Mouse (Mus musculus): ENCODE results near the gene Echdc2.
"Not testable (repeated sequence)": the region's sequence is repeated elsewhere in the genome, so short reads cannot be mapped to it uniquely, and the experiment has no call there.

Echdc2 gene

GRCm38 (mm10) chr4:108165152-108165895, at the start of gene Echdc2:
Gene Echdc2 (plus strand): TSS chr4:108165437.
- DNase-seq = peak; percentile 45

DNA sequence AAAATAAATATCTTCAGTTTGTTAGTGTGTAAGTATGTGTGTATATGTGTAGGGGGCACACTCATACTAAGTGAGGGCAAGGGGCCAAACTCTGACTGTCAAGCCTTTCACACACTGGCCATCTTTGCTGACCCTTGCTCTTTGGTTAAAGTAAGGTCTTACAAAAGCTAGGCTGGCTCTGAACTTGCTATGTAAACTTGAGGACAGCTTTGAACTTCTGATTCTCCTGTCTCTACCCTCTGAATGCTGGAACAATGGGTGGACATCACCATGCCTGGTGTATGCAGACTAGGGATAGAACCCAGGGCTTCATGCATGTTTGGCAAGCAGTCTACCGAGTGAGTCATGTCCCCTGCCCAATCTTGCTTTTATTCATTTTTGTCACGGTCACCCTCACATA, 48.8 kb upstream of the Echdc2 start:
- no peak for DNase-seq

DNA sequence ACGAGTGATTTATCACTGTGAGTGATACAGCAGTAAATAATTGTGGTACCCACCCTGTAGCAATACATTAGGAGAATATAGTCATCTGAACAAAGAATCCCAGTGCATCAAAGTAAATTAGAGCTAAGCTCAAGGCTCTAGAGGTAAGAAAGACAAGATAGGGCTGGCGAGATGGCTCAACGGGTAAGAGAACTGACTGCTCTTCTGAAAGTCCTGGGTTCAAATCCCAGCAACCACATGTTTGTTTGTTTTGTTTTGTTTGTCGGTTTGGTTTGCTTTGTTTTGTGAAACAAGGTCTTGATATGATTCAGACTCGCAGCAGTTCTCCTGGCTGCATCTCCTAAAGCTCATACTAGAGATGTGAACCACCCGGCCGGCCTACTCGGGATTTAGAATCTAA, 47.7 kb upstream of the Echdc2 start:
- DNase-seq = peak; percentile 21

GRCm38 (mm10) chr4:108117924-108118876, 47.0 kb upstream of the Echdc2 start:
- DNase-seq = peak; percentile 95

DNA sequence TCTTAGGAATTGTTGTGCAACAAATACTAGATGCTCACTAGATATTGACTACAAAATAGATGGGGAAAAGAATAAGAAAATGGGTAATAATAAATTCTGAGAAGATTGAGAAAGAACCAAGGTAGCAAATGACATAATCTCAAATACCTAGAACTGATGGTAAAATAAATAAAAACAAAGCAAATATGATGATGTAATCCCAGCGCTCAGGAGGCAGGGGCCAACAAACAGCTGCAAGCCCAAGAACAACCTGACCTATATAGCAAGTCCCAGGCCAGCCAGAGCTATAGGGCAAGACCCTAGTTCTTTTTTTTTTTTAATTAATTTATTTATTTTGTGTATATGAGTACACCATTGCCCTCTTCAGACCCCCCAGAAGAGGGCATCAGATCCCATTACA, 41.1 kb upstream of the Echdc2 start:
- DNase-seq = no peak

DNA sequence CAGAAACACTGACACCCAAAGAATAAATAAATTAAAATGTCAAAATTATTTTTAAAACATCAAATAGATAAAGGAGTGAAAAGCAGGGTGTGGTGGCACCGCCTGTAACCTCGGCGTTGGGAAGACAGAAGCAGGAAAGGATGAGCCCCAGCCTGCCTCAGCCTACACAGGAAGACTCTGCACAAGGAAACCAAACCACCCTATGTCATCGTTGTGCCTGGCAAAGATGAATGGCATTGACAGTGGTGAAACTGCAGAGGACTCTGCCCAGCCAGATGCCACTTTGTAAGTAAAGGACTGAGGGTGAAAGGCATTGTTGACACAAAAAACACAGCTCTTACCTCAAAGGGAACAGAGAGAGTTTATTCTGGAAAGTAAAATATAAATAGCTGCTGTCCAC, 39.0 kb upstream of the Echdc2 start:
- DNase-seq = no peak

DNA sequence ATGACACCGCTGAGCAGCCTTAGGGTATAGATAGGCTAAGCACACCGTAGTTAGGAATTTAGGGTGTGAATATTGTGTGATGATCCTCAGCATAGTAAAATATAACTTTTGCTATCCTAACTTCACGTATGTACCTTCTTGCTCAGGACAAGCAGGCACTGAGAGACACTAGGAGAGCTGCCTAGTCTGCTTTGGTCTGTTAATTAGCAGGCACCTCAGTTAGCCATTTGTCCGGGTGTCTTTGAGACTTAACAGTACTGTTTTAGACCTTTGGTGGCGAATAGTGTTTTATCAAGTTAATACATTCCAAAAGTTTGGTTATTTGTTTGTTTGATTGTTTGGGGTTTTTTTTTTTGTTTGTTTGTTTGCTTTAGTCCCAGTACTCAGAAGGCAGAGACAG, 37.7 kb upstream of the Echdc2 start:
- no peak for DNase-seq

- DNase-seq = no peak
Measured at GRCm38 (mm10) chr4:108128339-108128738, 36.9 kb upstream of the Echdc2 start.

GRCm38 (mm10) chr4:108130452-108130851, 34.8 kb upstream of the Echdc2 start:
- no peak for DNase-seq

GRCm38 (mm10) chr4:108136938-108137337, 28.3 kb upstream of the Echdc2 start:
- DNase-seq = no peak

DNA sequence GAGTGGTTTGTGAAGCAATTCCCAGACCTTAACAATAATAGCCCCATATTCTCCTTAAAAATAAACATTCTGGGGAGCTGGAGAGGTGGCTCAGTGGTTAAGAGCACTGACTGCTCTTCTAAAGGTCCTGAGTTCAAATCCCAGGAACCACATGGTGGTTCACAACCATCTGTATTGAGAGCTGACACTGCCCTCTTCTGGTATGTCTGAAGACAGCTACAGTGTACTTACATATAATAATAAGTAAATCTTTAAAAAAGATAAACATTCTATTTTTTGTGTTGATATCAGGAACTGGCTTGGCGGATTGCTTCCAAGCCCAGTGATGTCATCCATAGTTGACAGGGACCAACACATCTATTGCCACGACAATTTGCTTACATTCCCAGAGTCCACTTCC, 22.1 kb upstream of the Echdc2 start:
- DNase-seq = not testable (repeated sequence)

DNA sequence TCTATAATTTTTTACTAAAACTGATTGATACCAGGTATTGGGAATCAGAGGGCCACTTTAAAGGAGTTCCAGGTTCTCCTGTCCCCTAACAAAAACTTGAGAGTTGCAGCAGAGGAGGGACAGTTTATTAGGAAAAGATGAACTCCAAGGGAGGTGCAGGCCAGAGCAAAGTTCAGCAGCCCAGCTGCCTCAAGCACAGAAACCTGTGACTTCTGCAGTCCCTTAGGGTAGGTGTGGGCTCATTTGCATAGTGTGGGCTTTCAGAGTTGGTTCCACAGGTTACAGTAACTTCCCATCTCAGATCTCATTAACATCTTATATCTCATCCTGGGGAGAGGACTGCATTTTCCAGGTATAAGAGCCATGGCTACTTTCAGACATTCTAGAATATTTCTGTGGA, 21.5 kb upstream of the Echdc2 start:
- DNase-seq = no peak

DNA sequence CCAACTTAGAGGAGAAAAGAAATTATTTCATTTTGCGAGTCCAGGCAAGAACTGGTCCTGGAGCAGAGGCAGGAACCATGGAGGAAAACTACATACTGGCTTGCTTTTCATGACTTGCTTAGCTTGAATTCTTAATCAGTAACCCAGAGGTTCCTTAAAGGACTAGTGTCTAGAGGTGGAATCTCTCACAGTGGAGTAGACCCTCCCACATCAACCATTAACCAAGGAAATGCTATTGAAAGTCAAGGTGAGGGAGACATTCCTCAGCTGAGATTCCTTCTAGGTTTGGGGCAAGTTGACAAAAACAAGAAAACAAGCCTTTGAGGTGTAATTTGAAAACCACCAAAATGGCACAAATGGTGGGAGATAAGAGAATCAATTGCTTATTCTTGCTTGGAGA, 20.4 kb upstream of the Echdc2 start, which contains the start of gene Scp2:
TSS of gene Scp2 (minus strand) at position 119 of the 400 bp plus-strand sequence.
- no peak for DNase-seq

GRCm38 (mm10) chr4:108145554-108145953, 19.7 kb upstream of the Echdc2 start:
- DNase-seq = not testable (repeated sequence)

DNA sequence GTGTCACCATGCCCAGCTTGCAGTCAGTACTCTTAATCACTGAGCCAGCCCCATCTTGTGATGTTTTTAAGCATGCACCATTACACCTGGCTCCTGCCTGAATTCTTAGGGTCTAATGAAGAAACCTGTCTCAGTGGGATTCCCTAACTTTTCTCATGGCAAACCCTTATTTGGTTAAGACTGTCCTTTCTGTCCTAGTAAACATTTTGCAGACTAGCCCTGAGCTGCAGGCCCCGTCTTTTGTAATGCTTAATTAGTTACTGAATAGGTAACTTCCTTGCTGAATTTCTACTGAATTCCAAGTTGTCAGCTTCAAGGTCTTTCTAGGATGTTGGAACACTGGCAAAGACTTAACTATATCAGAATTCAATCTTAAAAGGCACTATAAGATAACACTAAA, 10.1 kb upstream of the Echdc2 start:
- DNase-seq = not testable (repeated sequence)

DNA sequence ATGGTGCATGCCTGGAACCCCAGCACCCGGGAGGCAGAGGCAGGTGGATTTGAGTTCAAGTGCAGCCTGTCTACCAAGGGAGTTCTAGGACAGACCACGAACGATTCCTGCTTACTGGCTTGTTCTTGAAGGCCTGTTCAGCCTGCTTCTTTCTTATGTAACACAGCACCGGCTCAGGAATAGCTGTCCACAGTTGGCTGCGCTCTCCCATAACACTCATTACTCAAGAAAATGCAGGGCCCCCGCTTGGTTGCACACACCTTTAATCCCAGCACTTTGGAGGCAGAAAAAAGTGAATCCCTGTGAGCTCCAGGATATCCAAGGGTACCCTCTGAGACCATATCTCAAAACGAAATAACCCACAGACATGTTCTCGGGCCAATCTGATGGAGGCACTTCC, 3.3 kb upstream of the Echdc2 start:
- DNase-seq = no peak

GRCm38 (mm10) chr4:108163291-108163690, 1.9 kb upstream of the Echdc2 start:
- DNase-seq = no peak

DNA sequence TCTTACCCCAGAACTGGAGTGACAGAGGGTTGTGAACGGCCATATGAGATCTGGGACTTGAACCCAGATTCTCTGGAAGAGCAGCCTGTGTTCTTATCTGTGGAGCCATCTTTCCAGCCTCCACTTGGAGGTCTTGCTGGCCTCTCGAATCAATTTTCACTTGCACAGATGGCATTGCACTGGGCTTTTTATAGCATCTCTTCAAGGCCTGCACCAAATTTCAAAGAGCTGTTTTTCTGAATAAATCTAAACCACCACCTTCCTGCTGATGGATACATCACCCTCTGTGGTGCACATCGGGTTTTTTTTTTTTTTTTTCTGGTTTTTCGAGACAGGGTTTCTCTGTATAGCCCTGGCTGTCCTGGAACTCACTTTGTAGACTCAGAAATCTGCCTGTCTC, 1.6 kb downstream of the Echdc2 start:
- no peak for DNase-seq

GRCm38 (mm10) chr4:108168056-108168455, 2.8 kb downstream of the Echdc2 start:
- DNase-seq = no peak

GRCm38 (mm10) chr4:108182278-108182677, 17.0 kb downstream of the Echdc2 start:
- DNase-seq = no peak

DNA sequence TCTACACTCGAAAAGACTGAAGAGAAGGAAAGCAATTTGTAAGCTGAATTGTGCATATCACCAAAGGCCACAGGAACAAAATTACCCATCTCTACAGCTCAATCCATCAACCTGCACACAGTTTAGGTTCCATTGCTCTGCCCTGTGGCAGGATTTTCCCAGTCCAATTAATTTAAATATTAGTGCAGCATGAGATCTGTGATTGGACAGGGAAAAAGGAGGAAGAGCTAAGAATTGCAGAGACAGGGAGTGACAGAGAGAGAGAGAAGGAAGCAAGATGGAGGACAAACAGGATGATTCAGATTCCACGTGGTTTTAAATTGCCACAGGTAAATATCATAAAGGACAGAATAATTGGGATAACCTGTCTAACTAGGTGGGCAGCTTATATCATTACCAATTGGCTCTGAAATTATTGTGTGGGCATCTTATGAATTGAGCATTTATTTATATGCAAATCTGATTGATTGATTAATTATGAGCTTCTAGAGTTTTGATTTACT, 27.6 kb downstream of the Echdc2 start:
- DNase-seq = no peak

GRCm38 (mm10) chr4:108196277-108196855, 31.1 kb downstream of the Echdc2 start:
- peak; percentile 50 for DNase-seq

GRCm38 (mm10) chr4:108199236-108199635, 34.0 kb downstream of the Echdc2 start:
- peak; percentile 21 for DNase-seq

Measured in cerebellum, adult 8-10 months (tissue).